Mouse (Mus musculus) retina, postnatal 7 days (tissue): ENCODE results near the gene Olfr976.
"Not testable (repeated sequence)": the region's sequence is repeated elsewhere in the genome, so short reads cannot be mapped to it uniquely, and the experiment has no call there.

Experiments used
- DNase-seq: peaks from one replicate; pipeline ENCODE4 v3.0.0-alpha.2; 2012; ENCODE audit warnings: low read depth, low spot score

Gene Olfr976

GRCm38 (mm10) chr9:39961033-39961432, at the start of gene Olfr976:
Olfr976 (minus strand) TSS chr9:39961133.
- not testable (repeated sequence) for DNase-seq

DNA sequence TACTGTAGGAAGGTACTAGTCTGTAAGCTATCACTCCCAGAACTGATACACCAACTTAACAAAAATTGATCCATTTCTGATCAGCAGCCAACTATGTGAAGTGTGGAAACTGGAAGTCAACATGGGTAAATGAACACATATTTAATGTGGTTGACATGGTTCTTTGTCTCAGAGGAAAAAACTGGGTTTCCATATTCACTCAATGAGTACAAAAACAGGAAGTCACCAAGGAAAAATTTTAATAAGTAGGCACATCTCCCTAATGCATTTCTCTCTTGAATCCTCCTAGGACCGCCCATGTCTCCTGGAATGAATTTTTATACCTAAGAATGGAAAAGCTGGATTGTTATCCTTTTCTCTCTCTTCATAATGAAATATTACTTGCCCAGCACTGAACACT, 48.5 kb upstream of the Olfr976 start, which contains the start of gene Olfr980:
Olfr980 (minus strand) TSS at position 101 of the 400 bp plus-strand sequence.
- DNase-seq: no peak

DNA sequence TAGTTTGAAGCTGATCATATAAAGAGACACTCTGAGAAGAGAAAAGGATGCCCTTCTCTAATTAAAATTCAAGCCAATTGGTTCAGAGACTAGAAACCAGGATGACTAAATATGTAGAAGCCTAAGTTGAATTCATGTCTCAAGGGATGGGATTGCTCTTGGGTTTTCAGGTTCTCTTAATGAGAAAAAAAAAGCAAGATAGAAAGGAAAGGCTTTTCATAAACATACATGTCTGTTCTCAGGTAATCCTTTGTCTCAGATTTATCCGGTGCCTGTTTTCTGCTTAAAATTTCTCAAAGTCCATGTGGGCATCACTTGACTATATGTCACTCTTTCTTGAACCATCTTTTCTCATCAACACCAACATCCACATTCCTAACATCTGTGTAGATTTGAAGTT, 42.4 kb upstream of the Olfr976 start, which contains the start of gene Olfr979:
Olfr979 (minus strand) TSS at position 101 of the 400 bp plus-strand sequence.
- DNase-seq: no peak

- no peak for DNase-seq
Observed at GRCm38 (mm10) chr9:39991813-39992212, 30.9 kb upstream of the Olfr976 start, which contains the start of gene Olfr978. Olfr978 (plus strand) TSS chr9:39992113.

DNA sequence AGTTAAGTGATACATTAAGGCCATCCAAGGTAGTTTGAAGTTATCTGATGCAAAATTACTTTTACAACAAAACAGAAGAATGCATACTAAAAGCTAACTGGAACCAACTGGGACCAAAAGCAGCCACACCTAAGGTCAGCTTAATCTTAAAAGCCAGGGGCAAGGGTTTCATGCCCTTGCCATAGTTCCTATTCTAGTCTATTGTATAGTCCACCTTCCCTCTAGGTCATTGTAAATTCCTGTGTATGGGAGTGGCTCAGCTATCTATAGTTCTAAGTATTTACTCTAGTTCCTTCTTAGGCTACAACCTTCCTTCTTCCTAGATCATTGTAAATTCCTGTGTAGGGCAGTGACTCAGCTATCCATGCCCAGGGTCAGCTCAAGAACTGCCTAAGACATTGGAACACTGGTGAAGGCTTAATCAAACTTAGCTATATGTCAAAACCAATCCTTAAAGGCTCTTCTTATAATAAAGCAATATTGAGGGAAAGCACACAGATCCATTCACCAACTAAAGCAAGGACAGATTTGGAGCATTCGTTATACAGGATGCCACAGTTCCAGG, 15.7 kb upstream of the Olfr976 start:
- DNase-seq: not testable (repeated sequence)

- no peak for DNase-seq
Observed at GRCm38 (mm10) chr9:39951946-39952345, 9.0 kb downstream of the Olfr976 start, which contains the start of gene Olfr975. Olfr975 (minus strand) TSS chr9:39952046.

DNA sequence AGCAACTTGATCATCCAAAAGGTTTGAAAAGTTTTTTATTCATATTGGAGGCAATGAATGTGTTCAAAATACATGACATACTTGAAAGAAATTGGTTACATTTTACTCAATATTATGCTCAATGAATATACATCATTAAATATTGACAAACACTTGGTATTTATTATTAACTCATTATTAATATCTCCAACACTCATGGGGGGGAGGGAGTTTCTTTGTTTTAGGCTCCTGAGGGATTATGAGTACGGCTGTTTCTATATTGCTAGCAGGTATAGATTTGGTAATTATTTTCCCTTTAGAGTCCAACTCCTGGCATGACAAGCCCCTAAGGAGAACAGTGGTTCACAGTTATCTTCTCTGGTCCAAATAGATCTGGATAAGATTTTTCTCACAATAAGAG, 23.7 kb downstream of the Olfr976 start, which contains the start of gene Olfr974:
Olfr974 (plus strand) TSS at position 301 of the 400 bp plus-strand sequence.
- no peak for DNase-seq

GRCm38 (mm10) chr9:39928837-39929236, 32.1 kb downstream of the Olfr976 start:
- DNase-seq: not testable (repeated sequence)

DNA sequence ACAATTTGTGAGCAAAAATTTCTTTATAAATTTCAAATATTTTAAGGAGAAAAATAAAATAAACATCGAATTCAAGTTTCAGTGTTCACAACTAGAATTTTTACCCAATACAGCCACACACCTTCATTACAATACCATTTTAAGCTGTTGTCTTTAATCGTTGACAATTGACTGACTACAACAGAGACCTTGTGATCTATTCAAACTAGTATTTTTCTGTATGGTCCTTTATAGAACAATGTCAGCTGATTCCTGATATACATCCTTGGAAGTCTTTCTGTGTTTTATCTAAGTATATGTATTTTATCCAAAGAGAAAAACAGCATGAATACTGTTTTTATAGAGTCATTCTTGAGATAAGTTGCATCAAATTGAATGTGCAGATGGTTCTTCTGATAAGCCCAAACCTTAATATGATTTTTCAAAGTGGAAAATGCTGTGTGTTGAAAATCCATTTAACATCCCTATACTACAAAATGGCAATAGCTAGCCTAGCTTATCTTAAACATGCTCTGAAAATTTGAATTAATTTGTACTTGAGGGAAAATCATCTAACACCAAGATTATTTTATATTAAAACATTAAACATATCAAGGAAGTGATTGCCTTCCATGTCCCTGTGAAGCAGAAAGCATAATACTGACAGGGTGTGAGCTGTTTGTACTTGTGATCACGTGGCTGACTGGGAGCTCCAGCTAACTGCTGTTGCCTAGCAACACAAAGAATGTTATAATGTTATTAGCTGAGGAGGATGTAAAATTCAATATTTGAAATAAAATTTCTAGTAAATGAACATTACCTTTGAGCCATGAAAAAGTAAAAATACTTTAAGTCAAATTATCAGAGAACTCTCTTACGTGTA, 32.7 kb downstream of the Olfr976 start:
- not testable (repeated sequence) for DNase-seq

DNA sequence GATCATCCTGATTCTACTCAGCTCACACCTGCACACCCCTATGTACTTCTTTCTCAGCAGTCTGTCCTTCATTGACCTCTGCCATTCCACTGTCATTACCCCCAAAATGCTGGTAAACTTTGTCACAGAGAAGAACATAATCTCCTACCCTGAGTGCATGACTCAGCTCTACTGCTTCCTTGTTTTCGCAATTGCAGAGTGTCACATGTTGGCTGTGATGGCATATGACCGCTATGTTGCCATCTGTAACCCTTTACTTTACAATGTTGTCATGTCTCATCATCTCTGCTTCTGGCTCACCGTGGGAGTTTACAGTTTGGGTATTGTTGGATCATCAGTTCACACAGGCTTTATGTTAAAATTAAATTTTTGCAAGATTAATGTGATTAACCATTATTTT, 51.0 kb downstream of the Olfr976 start:
- DNase-seq: no peak

- DNase-seq: no peak
Observed at GRCm38 (mm10) chr9:39907036-39907435, 53.9 kb downstream of the Olfr976 start, which contains the start of gene Olfr229. Olfr229 (plus strand) TSS chr9:39907336.

GRCm38 (mm10) chr9:39905106-39905505, 55.8 kb downstream of the Olfr976 start:
- no peak for DNase-seq
